Mouse (Mus musculus) kidney, postnatal 36 days (tissue): ENCODE measurements around the gene Slc26a8.
A peak's percentile ranks its signal among the peaks of the same experiment; 100 is the strongest.

ENCODE experiments used
- DNase-seq, 2 experiments: peaks; one replicate each; pipeline ENCODE4 v3.0.0; 2021 to 2022; ENCODE audit warnings: mixed read lengths in 2 of 2

Slc26a8 gene

GRCm38 (mm10) chr17:28637711-28638690 is 52.0 kb downstream of the Slc26a8 start:
- peak in 1 of 2 experiments; percentile 49 for DNase-seq

- no peak for DNase-seq
Observed at GRCm38 (mm10) chr17:28635842-28636241, 54.2 kb downstream of the Slc26a8 start.

- DNase-seq = no peak
Observed at GRCm38 (mm10) chr17:28629125-28629524, 60.9 kb downstream of the Slc26a8 start.

- peak; percentile 44 to 55 for DNase-seq
Observed at GRCm38 (mm10) chr17:28628248-28629124, 61.5 kb downstream of the Slc26a8 start.

- DNase-seq = no peak
Observed at GRCm38 (mm10) chr17:28626937-28627336, 63.1 kb downstream of the Slc26a8 start.

GRCm38 (mm10) chr17:28625327-28625726 is 64.7 kb downstream of the Slc26a8 start:
- no peak for DNase-seq

GRCm38 (mm10) chr17:28624841-28625240 is 65.2 kb downstream of the Slc26a8 start:
- no peak for DNase-seq

GRCm38 (mm10) chr17:28622300-28622759 is 67.7 kb downstream of the Slc26a8 start, which contains the start of gene Srpk1:
Gene Srpk1, minus strand, starts transcription at chr17:28622709.
- peak; percentile 92 to 97 for DNase-seq

GRCm38 (mm10) chr17:28621381-28622299 is 68.4 kb downstream of the Slc26a8 start:
- DNase-seq = peak; percentile 78 to 79

- DNase-seq = no peak
Observed at GRCm38 (mm10) chr17:28618775-28619174, 71.3 kb downstream of the Slc26a8 start.

- DNase-seq = no peak
Observed at GRCm38 (mm10) chr17:28618124-28618523, 71.9 kb downstream of the Slc26a8 start.

GRCm38 (mm10) chr17:28617636-28618035 is 72.4 kb downstream of the Slc26a8 start:
- DNase-seq = no peak

- peak; percentile 35 to 37 for DNase-seq
Observed at GRCm38 (mm10) chr17:28615332-28615731, 74.7 kb downstream of the Slc26a8 start.

GRCm38 (mm10) chr17:28613096-28613495 is 76.9 kb downstream of the Slc26a8 start:
- no peak for DNase-seq

- DNase-seq = no peak
Observed at GRCm38 (mm10) chr17:28612603-28613002, 77.4 kb downstream of the Slc26a8 start.

GRCm38 (mm10) chr17:28609543-28609942 is 80.5 kb downstream of the Slc26a8 start:
- DNase-seq = peak in 1 of 2 experiments; percentile 17

- no peak for DNase-seq
Observed at GRCm38 (mm10) chr17:28601557-28602250, 88.3 kb downstream of the Slc26a8 start.

- no peak for DNase-seq
Observed at GRCm38 (mm10) chr17:28600780-28601179, 89.3 kb downstream of the Slc26a8 start.

GRCm38 (mm10) chr17:28593965-28594364 is 96.1 kb downstream of the Slc26a8 start:
- DNase-seq = no peak

- DNase-seq = peak; percentile 66 to 89
Observed at GRCm38 (mm10) chr17:28592998-28593397, 97.0 kb downstream of the Slc26a8 start.

GRCm38 (mm10) chr17:28591476-28591875 is 98.6 kb downstream of the Slc26a8 start:
- no peak for DNase-seq
